Mouse (Mus musculus): ENCODE measurements around the gene Tmprss3. TPM values are rescaled to one million over a fixed set of nuclear protein-coding genes. Genes with fewer than 3 reads are reported as not detected.

Tmprss3 gene
- polyA plus RNA-seq (2012; rRNA removed; ENCODE audit: low replicate concordance), result 0.09 and 0.13 TPM in 2 replicates

DNA sequence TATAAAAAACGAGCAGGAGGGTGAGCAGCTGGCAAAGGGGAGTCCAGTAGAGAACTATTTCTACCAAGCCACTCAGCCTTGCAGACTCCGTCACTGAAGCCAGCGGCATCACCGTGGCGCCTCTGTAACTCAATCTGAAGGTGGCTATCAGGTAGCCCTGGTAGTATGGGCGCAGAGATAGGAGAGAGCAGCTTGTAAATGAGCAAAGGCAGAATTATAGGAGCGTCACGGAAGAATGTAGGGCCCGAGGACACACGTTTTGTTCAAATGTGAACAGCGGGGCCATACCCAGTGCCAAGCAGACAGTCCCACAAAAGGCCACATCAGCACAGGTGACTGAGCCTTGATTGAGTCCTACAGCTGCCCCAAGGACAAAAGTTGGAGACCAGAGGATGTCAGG, at the start of gene Tmprss3:
Tmprss3 (minus strand) TSS at position 101 of the 400 bp plus-strand sequence.

DNA sequence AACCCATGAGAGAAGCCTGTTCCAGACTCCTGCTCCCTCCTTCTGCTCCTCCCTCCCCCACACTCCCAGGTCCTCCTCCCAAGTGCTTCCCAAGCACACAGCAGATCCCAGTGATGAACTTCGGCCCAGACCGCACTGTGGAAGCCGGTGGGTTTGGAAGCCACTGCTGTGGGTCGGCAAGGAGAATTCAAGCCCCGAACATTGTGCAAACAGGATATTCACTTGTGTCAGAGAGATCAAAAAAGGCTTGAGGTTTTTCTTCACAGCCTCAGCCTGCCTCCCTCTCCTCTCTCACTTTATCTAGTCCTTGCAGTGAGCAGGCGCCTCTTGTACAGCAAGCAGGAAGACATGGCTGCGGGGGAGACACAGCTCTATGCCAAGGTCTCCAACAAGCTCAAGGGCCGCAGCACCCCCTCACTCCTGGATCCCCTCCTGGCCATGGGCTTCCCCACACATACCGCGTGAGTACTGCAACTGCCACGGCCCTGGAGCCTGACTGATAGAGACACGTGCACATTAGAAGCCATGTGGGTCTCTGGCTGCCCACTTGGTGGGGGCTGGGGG, 9.1 kb upstream of the Tmprss3 start, which contains the start of gene Ubash3a:
Ubash3a (plus strand) TSS at position 103 of the 564 bp plus-strand sequence.

GRCm38 (mm10) chr17:31165127-31165526, 33.6 kb downstream of the Tmprss3 start, which contains the start of gene Tff1:
TSS of gene Tff1 (minus strand) at chr17:31165277.

GRCm38 (mm10) chr17:31144040-31145037, 54.4 kb downstream of the Tmprss3 start, which contains the start of gene Tff2:
TSS of gene Tff2 (minus strand) at chr17:31144282.

DNA sequence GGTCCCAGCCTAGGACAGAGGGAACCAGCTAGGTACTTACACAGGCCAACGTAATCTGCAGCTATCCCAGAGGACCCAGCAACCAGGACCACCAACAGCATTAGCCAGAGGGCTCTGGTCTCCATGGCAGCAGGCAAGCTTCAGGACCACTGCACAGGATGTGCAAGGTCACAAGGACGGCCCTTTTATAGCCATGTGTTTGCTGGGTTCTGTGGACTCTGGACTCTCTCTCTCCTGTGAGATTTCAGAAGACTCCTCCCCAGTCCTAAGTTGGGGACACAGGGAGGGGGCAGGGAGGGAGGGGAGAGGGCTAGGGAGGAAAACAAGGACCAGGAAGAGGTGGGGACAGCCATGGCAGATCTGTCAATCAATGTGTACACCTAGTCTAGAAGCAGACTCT, 69.3 kb downstream of the Tmprss3 start, which contains the start of gene Tff3:
Tff3 (minus strand) TSS at position 195 of the 400 bp plus-strand sequence.

Other genes with a start within 250 kb of the Tmprss3 start
- not detected in 2 replicates for gene Umodl1, start 244.3 kb downstream of the Tmprss3 start, polyA plus RNA-seq (2012; rRNA removed; ENCODE audit: low replicate concordance)
- gene Abcg1, start 141.3 kb downstream of the Tmprss3 start, polyA plus RNA-seq (2012; rRNA removed; ENCODE audit: low replicate concordance), result 21.3 and 31.8 TPM in 2 replicates
- gene Tff3, start 69.3 kb downstream of the Tmprss3 start, polyA plus RNA-seq (2012; rRNA removed; ENCODE audit: low replicate concordance), result not detected in 2 replicates
- gene Tff2, start 54.7 kb downstream of the Tmprss3 start, polyA plus RNA-seq (2012; rRNA removed; ENCODE audit: low replicate concordance), result not detected in 2 replicates
- 0.19 TPM in 1 of 2 replicates, not detected in the other for gene Tff1, start 33.7 kb downstream of the Tmprss3 start, polyA plus RNA-seq (2012; rRNA removed; ENCODE audit: low replicate concordance)
- gene Ubash3a, start 8.9 kb upstream of the Tmprss3 start, polyA plus RNA-seq (2012; rRNA removed; ENCODE audit: low replicate concordance), result 9.8 and 18.8 TPM in 2 replicates
- gene Rsph1, start 78.4 kb upstream of the Tmprss3 start, polyA plus RNA-seq (2012; rRNA removed; ENCODE audit: low replicate concordance), result 0.34 TPM in 1 of 2 replicates, not detected in the other
- gene Slc37a1, start 87.8 kb upstream of the Tmprss3 start, polyA plus RNA-seq (2012; rRNA removed; ENCODE audit: low replicate concordance), result 22.5 and 28.7 TPM in 2 replicates
- 18.1 and 26.8 TPM in 2 replicates for gene Pde9a, start 187.2 kb upstream of the Tmprss3 start, polyA plus RNA-seq (2012; rRNA removed; ENCODE audit: low replicate concordance)